28 mouse cellular contexts compared by ENCODE assay signal in genomic region chr6:12500888-12501287, GRCm38 (mm10).
"Had no signal": no experiment of that assay in that cellular context is flagged by ENCODE, and none has a peak within 500 bp of the region (broad histone marks: within the 10 kb centered on the region; RNA-seq: fewer than 3 reads in every experiment).

No protein-coding gene starts in this region.

- H3K27ac ChIP-seq: embryonic facial prominence, embryonic 10.5 days; embryonic facial prominence, embryonic 12.5 days; embryonic facial prominence, embryonic 13.5 days; embryonic facial prominence, embryonic 15.5 days; forebrain, embryonic 10.5 days; forebrain, embryonic 12.5 days; forebrain, embryonic 13.5 days; forebrain, embryonic 15.5 days; gastrocnemius, adult 2 months; heart, adult 2 months had no signal

- DNase-seq: cerebellum, adult 2 months; cerebellum, adult 8-10 months; cerebellum, adult 9-10 months; cerebellum, adult 9-11 months; cerebellum, postnatal 10 days; cerebellum, postnatal 14 days; cerebellum, postnatal 25 days; cerebellum, postnatal 36 days; embryo, embryonic 11 days; forebrain, postnatal 0 days; gastrocnemius, adult 2 months; gastrocnemius, postnatal 10 days; gastrocnemius, postnatal 14 days; gastrocnemius, postnatal 25 days; gastrocnemius, postnatal 36 days; heart, adult 18-20 months; heart, adult 2 months had no signal

- H3K4me2 ChIP-seq: embryonic facial prominence, embryonic 12.5 days; embryonic facial prominence, embryonic 13.5 days; embryonic facial prominence, embryonic 15.5 days; forebrain, embryonic 12.5 days; forebrain, embryonic 13.5 days; forebrain, embryonic 15.5 days had no signal

- H3K9me3 ChIP-seq: embryonic facial prominence, embryonic 10.5 days; embryonic facial prominence, embryonic 12.5 days; embryonic facial prominence, embryonic 13.5 days; embryonic facial prominence, embryonic 15.5 days; forebrain, embryonic 10.5 days; forebrain, embryonic 12.5 days; forebrain, embryonic 13.5 days; forebrain, embryonic 15.5 days had no signal

- H3K27me3 ChIP-seq: embryonic facial prominence, embryonic 12.5 days; embryonic facial prominence, embryonic 13.5 days; embryonic facial prominence, embryonic 15.5 days; forebrain, embryonic 12.5 days; forebrain, embryonic 13.5 days; forebrain, embryonic 15.5 days had no signal

- H3K36me3 ChIP-seq: embryonic facial prominence, embryonic 10.5 days; embryonic facial prominence, embryonic 12.5 days; embryonic facial prominence, embryonic 13.5 days; embryonic facial prominence, embryonic 15.5 days; forebrain, embryonic 10.5 days; forebrain, embryonic 12.5 days; forebrain, embryonic 15.5 days had no signal

- H3K9ac ChIP-seq: embryonic facial prominence, embryonic 12.5 days; embryonic facial prominence, embryonic 13.5 days; embryonic facial prominence, embryonic 15.5 days; forebrain, embryonic 12.5 days; forebrain, embryonic 13.5 days; forebrain, embryonic 15.5 days; forebrain, postnatal 0 days had no signal

- H3K4me1 ChIP-seq: embryonic facial prominence, embryonic 10.5 days; embryonic facial prominence, embryonic 12.5 days; embryonic facial prominence, embryonic 13.5 days; embryonic facial prominence, embryonic 15.5 days; forebrain, embryonic 10.5 days; forebrain, embryonic 12.5 days; forebrain, embryonic 13.5 days; forebrain, embryonic 15.5 days had no signal

- ATAC-seq: forebrain, embryonic 13.5 days; forebrain, embryonic 14.5 days; forebrain, embryonic 15.5 days; forebrain, embryonic 16.5 days; forebrain, postnatal 0 days had no signal

- H3K4me3 ChIP-seq: embryonic facial prominence, embryonic 10.5 days; embryonic facial prominence, embryonic 12.5 days; embryonic facial prominence, embryonic 13.5 days; embryonic facial prominence, embryonic 15.5 days; erythroblast, embryonic 14.5 days; forebrain, embryonic 10.5 days; forebrain, embryonic 12.5 days; forebrain, embryonic 13.5 days; forebrain, embryonic 15.5 days; gastrocnemius, adult 2 months; heart, adult 2 months had no signal
